Mouse (Mus musculus) kidney, adult 2 months (tissue): ENCODE data around the gene Tcf12.

ENCODE experiments used
- CTCF ChIP-seq: fragments of 200-500 bp; conservative IDR thresholded peaks from 2 replicates; pipeline ENCODE4 v1.5.1; 2011; ENCODE audit warnings: low read depth, mild to moderate bottlenecking, control low read depth, low read length, moderate library complexity, mixed read lengths; ENCODE audit not compliant: insufficient read depth, insufficient read length
- POLR2A ChIP-seq: fragments of 200-500 bp; IDR thresholded peaks from one replicate; pipeline ENCODE4 v1.6.1; 2011; ENCODE audit warnings: low read depth, low read length, control low read depth

DNA sequence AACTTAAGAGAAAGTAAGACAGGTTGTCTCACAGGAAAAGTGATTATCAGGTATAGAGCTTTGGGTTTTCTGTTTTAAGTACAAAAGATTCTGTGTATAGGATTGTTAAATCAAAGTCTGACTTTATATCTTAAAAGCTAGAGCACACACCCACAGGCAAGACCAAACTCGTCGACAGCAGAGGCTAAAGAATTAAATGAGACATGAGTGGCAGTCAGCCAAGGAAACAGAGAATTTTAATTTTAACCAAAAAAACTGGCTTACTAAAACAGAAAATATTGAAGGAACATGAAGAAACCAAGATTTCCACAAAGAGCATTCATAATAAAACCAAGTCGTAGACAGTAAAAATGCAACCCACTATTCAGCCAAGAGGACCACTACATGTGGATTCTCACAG, 90.2 kb downstream of the Tcf12 start:
- TF ChIP-seq CTCF, result no peak
- TF ChIP-seq POLR2A, result no peak
